Mouse (Mus musculus) hindbrain, embryonic 16.5 days (tissue): ENCODE data around the gene Pde5a. TPM values are rescaled to one million over a fixed set of nuclear protein-coding genes. Genes with fewer than 3 reads are reported as not detected.
A peak's percentile ranks its signal among the peaks of the same experiment; 100 is the strongest.

ENCODE experiments used
- ATAC-seq: fragments of 200-750 bp; cut with Nextera tagmentation; 2 replicates; pipeline ENCODE4 v1.8.0; 2017; ENCODE audit warnings: moderate TSS enrichment, moderate library complexity
- H3K27ac ChIP-seq: fragments of 300-500 bp; sonication (generic); 2 replicates; pipeline ENCODE4 v1.5.1; 2014; ENCODE audit warnings: low read depth, mild to moderate bottlenecking, control low read depth, low read length, moderate library complexity
- H3K27me3 ChIP-seq: fragments of 300-500 bp; sonication (generic); replicated peaks from 2 replicates; pipeline ENCODE4 v1.6.1; 2014; ENCODE audit warnings: low read length; ENCODE audit not compliant: control insufficient read depth, insufficient read depth
- H3K36me3 ChIP-seq: fragments of 300-500 bp; sonication (generic); 2 replicates; pipeline ENCODE4 v1.6.1; 2014; ENCODE audit warnings: mild to moderate bottlenecking, low read length, moderate library complexity, mixed read lengths; ENCODE audit not compliant: control insufficient read depth, insufficient read depth
- H3K4me1 ChIP-seq: fragments of 300-500 bp; sonication (generic); 2 replicates; pipeline ENCODE4 v1.6.1; 2014; ENCODE audit warnings: low read depth, low read length; ENCODE audit not compliant: control insufficient read depth, insufficient read depth
- H3K4me2 ChIP-seq: fragments of 300-500 bp; sonication (generic); 2 replicates; pipeline ENCODE4 v1.6.1; 2014; ENCODE audit warnings: mild to moderate bottlenecking, low read length, control low read depth, moderate library complexity
- H3K4me3 ChIP-seq: fragments of 300-500 bp; sonication (generic); 2 replicates; pipeline ENCODE4 v1.5.1; 2014; ENCODE audit warnings: mild to moderate bottlenecking, low read length, control low read depth, moderate library complexity
- H3K9ac ChIP-seq: fragments of 300-500 bp; sonication (generic); 2 replicates; pipeline ENCODE4 v1.6.1; 2014; ENCODE audit warnings: low read depth, mild to moderate bottlenecking, control low read depth, low read length, moderate library complexity
- H3K9me3 ChIP-seq: fragments of 300-500 bp; sonication (generic); 2 replicates; pipeline ENCODE4 v1.6.1; 2014; ENCODE audit warnings: mild to moderate bottlenecking, low read length, moderate library complexity; ENCODE audit not compliant: control insufficient read depth
- WGBS: fragments of 180-500 bp; shearing (Covaris S2); extraction: QIAGEN DNeasy Blood & Tissue Kit; methylation state at CpG from one replicate; pipeline ENCODE4 v1.1.7; 2014; 5-methylcytosine and 5-hydroxymethylcytosine counted together
- polyA plus RNA-seq: library from polyadenylated mRNA; unstranded; fragments of >200 nt; fragmentation: Nextera tagmentation; extraction: Ambion mirVana; gene quantifications from 2 replicates; pipeline ENCODE4 v1.2.1, GENCODE M21; 2015

Gene Pde5a
- polyA plus RNA-seq, 1 experiment from 2014 or later = 1.7 TPM

GRCm38 (mm10) chr3:122708485-122708884 is 20.3 kb upstream of the Pde5a start:
- Histone ChIP-seq H3K27me3 (no peaks in the 10 kb centered on the region), H3K4me1 (no peaks in the 10 kb centered on the region; the same call in 1 of the 2 replicates), H3K36me3 (no peaks in the 10 kb centered on the region), H3K4me3 (no peak overlapping the region), H3K27ac (no peak overlapping the region), H3K9me3 (no peaks in the 10 kb centered on the region), H3K4me2 (no peak overlapping the region), H3K9ac (no peak overlapping the region)
- ATAC-seq = no peak
- 88% methylated on average over 6 of the region's 6 CpGs for WGBS

GRCm38 (mm10) chr3:122710141-122710540 is 18.6 kb upstream of the Pde5a start:
- H3K27ac ChIP-seq = no peak overlapping the region
- H3K4me1 ChIP-seq = no peaks in the 10 kb centered on the region

GRCm38 (mm10) chr3:122718631-122719030 is 10.1 kb upstream of the Pde5a start:
- no peak overlapping the region for H3K27ac ChIP-seq
- no peaks in the 10 kb centered on the region for H3K4me1 ChIP-seq
- no peak for ATAC-seq
- no peak overlapping the region for H3K4me3 ChIP-seq
- H3K9ac ChIP-seq = no peak overlapping the region
- H3K36me3 ChIP-seq = no peaks in the 10 kb centered on the region
- H3K9me3 ChIP-seq = no peaks in the 10 kb centered on the region
- WGBS = 77% methylated on average over 2 of the region's 2 CpGs
- H3K4me2 ChIP-seq = no peak overlapping the region
- no peaks in the 10 kb centered on the region for H3K27me3 ChIP-seq

More at GRCm38 (mm10) chr3:122710141-122710540, 18.6 kb upstream of the Pde5a start:
- Histone ChIP-seq H3K4me2 (no peak overlapping the region), H3K27me3 (no peaks in the 10 kb centered on the region), H3K36me3 (no peaks in the 10 kb centered on the region), H3K4me3 (no peak overlapping the region), H3K9ac (no peak overlapping the region), H3K9me3 (no peaks in the 10 kb centered on the region)
- no peak for ATAC-seq
- WGBS = 91% methylated on average over 3 of the region's 3 CpGs

- ATAC-seq = no peak
Measured at GRCm38 (mm10) chr3:122721522-122721921, 7.2 kb upstream of the Pde5a start.

GRCm38 (mm10) chr3:122729601-122729959 is 833 bp downstream of the Pde5a start:
- peak; percentile 72 for ATAC-seq
- H3K9me3 ChIP-seq = no peaks in the 10 kb centered on the region

More at GRCm38 (mm10) chr3:122721522-122721921, 7.2 kb upstream of the Pde5a start:
- 84% methylated on average over 9 of the region's 9 CpGs for WGBS
- Histone ChIP-seq H3K27me3 (no peaks in the 10 kb centered on the region), H3K4me3 (no peak overlapping the region), H3K9me3 (no peaks in the 10 kb centered on the region), H3K9ac (no peak overlapping the region), H3K36me3 (no peaks in the 10 kb centered on the region), H3K27ac (no peak overlapping the region), H3K4me1 (no peaks in the 10 kb centered on the region), H3K4me2 (no peak overlapping the region)

GRCm38 (mm10) chr3:122729960-122730740 is 1.4 kb downstream of the Pde5a start:
- WGBS = under 1% methylated on average over 62 of the region's 92 CpGs
- Histone ChIP-seq H3K9ac (peak overlapping the region; percentile 84), H3K27ac (peak overlapping the region; percentile 86), H3K4me1 (no peaks in the 10 kb centered on the region; the same call in none of the 2 replicates), H3K4me3 (peak overlapping the region; percentile 86), H3K9me3 (no peaks in the 10 kb centered on the region), H3K36me3 (no peaks in the 10 kb centered on the region), H3K27me3 (no peaks in the 10 kb centered on the region), H3K4me2 (peak overlapping the region; percentile 92)
- ATAC-seq = peak; percentile 86

More at GRCm38 (mm10) chr3:122729601-122729959, 833 bp downstream of the Pde5a start:
- Histone ChIP-seq H3K27me3 (no peaks in the 10 kb centered on the region), H3K27ac (peak overlapping the region; percentile 86), H3K4me1 (no peaks in the 10 kb centered on the region; the same call in none of the 2 replicates), H3K4me2 (peak overlapping the region; percentile 92), H3K4me3 (peak overlapping the region; percentile 86), H3K9ac (peak overlapping the region; percentile 84), H3K36me3 (no peaks in the 10 kb centered on the region)
- WGBS = 1% methylated on average over 22 of the region's 22 CpGs

GRCm38 (mm10) chr3:122730741-122731235 is 2.0 kb downstream of the Pde5a start:
- H3K4me1 ChIP-seq = no peaks in the 10 kb centered on the region; the same call in none of the 2 replicates
- peak overlapping the region; percentile 84 for H3K9ac ChIP-seq
- peak overlapping the region; percentile 86 for H3K4me3 ChIP-seq
- H3K4me2 ChIP-seq = peak overlapping the region; percentile 92
- no peaks in the 10 kb centered on the region for H3K27me3 ChIP-seq
- no peak overlapping the region; the same call in 1 of the 2 replicates for H3K27ac ChIP-seq
- peak; percentile 15 for ATAC-seq
- WGBS = 3% methylated on average over 13 of the region's 13 CpGs
- no peaks in the 10 kb centered on the region for H3K9me3 ChIP-seq
- H3K36me3 ChIP-seq = no peaks in the 10 kb centered on the region

GRCm38 (mm10) chr3:122733806-122734205 is 5.1 kb downstream of the Pde5a start:
- Histone ChIP-seq H3K27ac (no peak overlapping the region), H3K4me2 (no peak overlapping the region), H3K9ac (no peak overlapping the region), H3K4me1 (no peaks in the 10 kb centered on the region; the same call in none of the 2 replicates), H3K36me3 (no peaks in the 10 kb centered on the region), H3K27me3 (no peaks in the 10 kb centered on the region), H3K9me3 (no peaks in the 10 kb centered on the region), H3K4me3 (no peak overlapping the region)
- WGBS = 62% methylated on average over 3 of the region's 3 CpGs
- no peak for ATAC-seq

- Histone ChIP-seq H3K4me1 (no peaks in the 10 kb centered on the region; the same call in 1 of the 2 replicates), H3K36me3 (no peaks in the 10 kb centered on the region), H3K9me3 (no peaks in the 10 kb centered on the region), H3K4me3 (no peak overlapping the region), H3K4me2 (no peak overlapping the region), H3K27ac (no peak overlapping the region), H3K9ac (no peak overlapping the region), H3K27me3 (no peaks in the 10 kb centered on the region)
- 83% methylated on average over 6 of the region's 6 CpGs for WGBS
- no peak for ATAC-seq
Measured at GRCm38 (mm10) chr3:122734329-122734728, 5.6 kb downstream of the Pde5a start.
